ENCODE assay signal across 15 mouse cellular contexts in the genomic region with DNA sequence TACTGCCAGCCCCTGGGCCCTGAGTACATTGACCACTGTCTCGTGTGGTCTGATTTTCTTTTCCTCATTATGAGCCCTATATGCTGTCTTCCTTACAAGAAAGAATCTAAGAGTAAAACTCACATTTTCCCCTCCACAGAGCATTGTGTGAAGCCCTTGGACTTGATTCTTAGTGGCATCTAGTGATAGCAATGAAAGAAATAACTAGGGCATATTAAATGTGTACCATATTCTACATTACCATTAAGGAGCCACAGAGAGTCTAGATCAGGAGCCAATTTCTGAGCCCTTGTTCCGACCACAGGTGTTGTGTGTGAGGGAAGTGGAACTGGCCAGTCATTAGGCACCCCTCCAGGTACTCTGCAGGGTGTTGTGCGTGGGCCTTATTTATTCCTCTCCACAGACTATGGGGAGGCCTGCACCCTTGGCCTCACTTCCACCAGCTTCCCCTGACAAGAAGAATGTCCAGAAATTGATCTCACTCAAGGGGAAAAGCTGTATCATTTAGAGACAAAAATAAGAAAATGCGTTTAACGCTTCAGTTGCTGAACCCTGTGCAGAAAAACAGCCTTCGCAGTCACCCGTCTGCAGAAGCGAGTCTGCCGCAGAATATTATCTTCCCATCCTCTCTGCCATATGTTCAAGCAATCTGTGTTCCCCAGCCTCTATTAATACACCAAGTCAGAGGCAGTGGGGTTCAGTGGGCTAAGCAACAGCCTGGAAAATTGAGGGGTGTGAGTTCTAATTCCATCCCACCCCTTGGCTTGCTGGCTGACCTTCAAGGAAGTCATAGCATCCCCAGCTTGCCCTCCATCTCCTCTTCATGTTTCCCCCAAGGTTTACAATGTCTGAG.
DNase-seq lines count a peak whose midpoint lies in the region; ATAC-seq and TF ChIP-seq lines count a peak whose summit lies in the region.
"Had no signal": no experiment of that assay in that cellular context is flagged by ENCODE, and none has a peak within 500 bp of the region (broad histone marks: within the 10 kb centered on the region; RNA-seq: fewer than 3 reads in every experiment).

No protein-coding gene starts in this region.

- H3K27ac ChIP-seq in hindbrain, embryonic 15.5 days (replicated peaks), result no peak overlapping the region
- H3K27ac ChIP-seq in hindbrain, embryonic 14.5 days, result no peak overlapping the region
- no peak overlapping the region for H3K27ac ChIP-seq in forebrain, postnatal 0 days (ENCODE audit: low read depth, low read length)
- no peak overlapping the region for H3K27ac ChIP-seq in intestine, embryonic 15.5 days
- no peak overlapping the region for H3K27ac ChIP-seq in kidney, embryonic 16.5 days (ENCODE audit: low read length)
- H3K27ac ChIP-seq: embryonic facial prominence, embryonic 15.5 days; lung, embryonic 15.5 days; neural tube, embryonic 13.5 days had no signal

- H3K9me3 ChIP-seq in hindbrain, embryonic 15.5 days, result no peaks in the 10 kb centered on the region
- H3K9me3 ChIP-seq in hindbrain, embryonic 14.5 days (ENCODE audit: control insufficient read depth, low read length), result no peaks in the 10 kb centered on the region
- H3K9me3 ChIP-seq in forebrain, postnatal 0 days (ENCODE audit: low read length), result no peaks in the 10 kb centered on the region
- no peaks in the 10 kb centered on the region for H3K9me3 ChIP-seq in intestine, embryonic 15.5 days
- H3K9me3 ChIP-seq in kidney, embryonic 16.5 days (ENCODE audit: low read length), result no peaks in the 10 kb centered on the region
- H3K9me3 ChIP-seq: embryonic facial prominence, embryonic 15.5 days; lung, embryonic 15.5 days; neural tube, embryonic 13.5 days had no signal

- no peaks in the 10 kb centered on the region for H3K27me3 ChIP-seq in hindbrain, embryonic 15.5 days
- H3K27me3 ChIP-seq in hindbrain, embryonic 14.5 days (ENCODE audit: control insufficient read depth, insufficient read depth, low read length), result no peaks in the 10 kb centered on the region
- no peaks in the 10 kb centered on the region for H3K27me3 ChIP-seq in forebrain, postnatal 0 days (ENCODE audit: insufficient read depth, low read length)
- no peaks in the 10 kb centered on the region for H3K27me3 ChIP-seq in intestine, embryonic 15.5 days (replicated peaks)
- H3K27me3 ChIP-seq in kidney, embryonic 16.5 days (ENCODE audit: insufficient read depth, low read length), result no peaks in the 10 kb centered on the region
- H3K27me3 ChIP-seq: embryonic facial prominence, embryonic 15.5 days; lung, embryonic 15.5 days; neural tube, embryonic 13.5 days had no signal

- ATAC-seq in hindbrain, embryonic 15.5 days (ENCODE audit: low FRiP score, low read depth), result peak; percentile 48; the same call in 1 of the 2 replicates
- ATAC-seq in hindbrain, embryonic 14.5 days (ENCODE audit: low FRiP score), result no peak
- ATAC-seq in forebrain, postnatal 0 days, result no peak; the same call in 1 of the 2 replicates
- ATAC-seq in intestine, embryonic 15.5 days, result no peak
- no peak for ATAC-seq in kidney, embryonic 16.5 days (ENCODE audit: low FRiP score, low TSS enrichment)
- ATAC-seq: midbrain, embryonic 16.5 days had no signal

- no peak overlapping the region for H3K9ac ChIP-seq in hindbrain, embryonic 15.5 days
- H3K9ac ChIP-seq in hindbrain, embryonic 14.5 days, result no peak overlapping the region
- no peak overlapping the region for H3K9ac ChIP-seq in forebrain, postnatal 0 days
- no peak overlapping the region for H3K9ac ChIP-seq in intestine, embryonic 15.5 days
- H3K9ac ChIP-seq in kidney, embryonic 16.5 days (replicated peaks; ENCODE audit: low read length), result no peak overlapping the region
- H3K9ac ChIP-seq: embryonic facial prominence, embryonic 15.5 days; lung, embryonic 15.5 days; neural tube, embryonic 13.5 days had no signal

- H3K4me3 ChIP-seq in hindbrain, embryonic 15.5 days, result no peak overlapping the region
- H3K4me3 ChIP-seq in hindbrain, embryonic 14.5 days (replicated peaks; ENCODE audit: low read length), result no peak overlapping the region
- H3K4me3 ChIP-seq in forebrain, postnatal 0 days (ENCODE audit: low read depth, low read length), result no peak overlapping the region
- no peak overlapping the region for H3K4me3 ChIP-seq in intestine, embryonic 15.5 days (replicated peaks)
- no peak overlapping the region for H3K4me3 ChIP-seq in kidney, embryonic 16.5 days (ENCODE audit: low read length)
- H3K4me3 ChIP-seq: embryonic facial prominence, embryonic 15.5 days; lung, embryonic 15.5 days; neural tube, embryonic 13.5 days had no signal

- DNase-seq in hindbrain, embryonic 14.5 days (ENCODE audit: low spot score), result no peak
- DNase-seq in Muller cell, postnatal 12 days (ENCODE audit: inconsistent ontology term), result peak; percentile 47
- DNase-seq in cerebellum, adult 18-20 months, result peak; percentile 95 to 96
- DNase-seq in forebrain, postnatal 0 days, result peak; percentile 46
- no peak for DNase-seq in yolk sac, embryonic 10.5 days (ENCODE audit: low spot score)
- DNase-seq: heart, adult 18-20 months; kidney, postnatal 10 days; liver had no signal

- 74% methylated on average over 9 of the region's 9 CpGs for WGBS in hindbrain, embryonic 15.5 days
- 79% methylated on average over 9 of the region's 9 CpGs for WGBS in hindbrain, embryonic 14.5 days
- 66% methylated on average over 9 of the region's 9 CpGs for WGBS in forebrain, postnatal 0 days
- 93% methylated on average over 9 of the region's 9 CpGs for WGBS in intestine, embryonic 15.5 days
- WGBS in kidney, embryonic 16.5 days, result 87% methylated on average over 9 of the region's 9 CpGs

- no peak for TF ChIP-seq CTCF in forebrain, postnatal 0 days (IDR thresholded peaks at IDR 0.05; ENCODE audit: low read depth)

- no peaks in the 10 kb centered on the region for H3K36me3 ChIP-seq in hindbrain, embryonic 15.5 days
- H3K36me3 ChIP-seq in hindbrain, embryonic 14.5 days (replicated peaks; ENCODE audit: control insufficient read depth, insufficient read depth), result no peaks in the 10 kb centered on the region
- H3K36me3 ChIP-seq in forebrain, postnatal 0 days (ENCODE audit: insufficient read depth), result no peaks in the 10 kb centered on the region
- no peaks in the 10 kb centered on the region for H3K36me3 ChIP-seq in intestine, embryonic 15.5 days
- no peaks in the 10 kb centered on the region for H3K36me3 ChIP-seq in kidney, embryonic 16.5 days (ENCODE audit: insufficient read depth, low read length)
- H3K36me3 ChIP-seq: embryonic facial prominence, embryonic 15.5 days; lung, embryonic 15.5 days; neural tube, embryonic 13.5 days had no signal

- no peaks in the 10 kb centered on the region; the same call in 1 of the 2 replicates for H3K4me1 ChIP-seq in hindbrain, embryonic 15.5 days (replicated peaks)
- 0 out of 2 replicates have a peak, but pooled peaks cover 5% of the 10 kb centered on the region for H3K4me1 ChIP-seq in hindbrain, embryonic 14.5 days (replicated peaks; ENCODE audit: control insufficient read depth, insufficient read depth, low read length)
- 0 out of 2 replicates have a peak, but pooled peaks cover 4% of the 10 kb centered on the region for H3K4me1 ChIP-seq in forebrain, postnatal 0 days (ENCODE audit: insufficient read depth)
- H3K4me1 ChIP-seq in intestine, embryonic 15.5 days (replicated peaks), result no peaks in the 10 kb centered on the region
- no peaks in the 10 kb centered on the region for H3K4me1 ChIP-seq in kidney, embryonic 16.5 days (ENCODE audit: insufficient read depth, low read length)
- H3K4me1 ChIP-seq: embryonic facial prominence, embryonic 15.5 days; lung, embryonic 15.5 days; neural tube, embryonic 13.5 days had no signal

- H3K4me2 ChIP-seq in hindbrain, embryonic 15.5 days, result no peak overlapping the region
- no peak overlapping the region for H3K4me2 ChIP-seq in hindbrain, embryonic 14.5 days (replicated peaks)
- H3K4me2 ChIP-seq in forebrain, postnatal 0 days (ENCODE audit: low read depth), result no peak overlapping the region
- H3K4me2 ChIP-seq in intestine, embryonic 15.5 days (replicated peaks), result no peak overlapping the region
- no peak overlapping the region for H3K4me2 ChIP-seq in kidney, embryonic 16.5 days (replicated peaks; ENCODE audit: low read depth, low read length)
- H3K4me2 ChIP-seq: embryonic facial prominence, embryonic 15.5 days; lung, embryonic 15.5 days; neural tube, embryonic 13.5 days had no signal

Comparison
In these comparisons a context has a peak if more than half of its experiments do, and no peak if none do; other contexts are left out.
1. DNase-seq: peak in Muller cell, postnatal 12 days (single experiment), cerebellum, adult 18-20 months (2 of 2) and forebrain, postnatal 0 days (single experiment); none in hindbrain, embryonic 14.5 days (single experiment) and yolk sac, embryonic 10.5 days (single experiment).